Mouse (Mus musculus) embryonic facial prominence, embryonic 12.5 days (tissue): ENCODE measurements at regions not wholly inside any gene's neighbourhood (a gene's known extent, or its start where the extent isn't known, plus 50 kb on each side); places are given as distances from the start of the nearest gene placed in this dataset.

Experiments
- ATAC-seq: fragments of 200-750 bp; cut with Nextera tagmentation; 2 replicates; pipeline ENCODE4 v1.8.0; 2017; ENCODE audit not compliant: insufficient number of reproducible peaks, insufficient read depth, low FRiP score, low TSS enrichment
- H3K27ac ChIP-seq: fragments of 300-500 bp; sonication (generic); 2 replicates; pipeline ENCODE4 v1.5.1; 2016; ENCODE audit warnings: mild to moderate bottlenecking
- H3K27me3 ChIP-seq: fragments of 300-500 bp; sonication (generic); 2 replicates; pipeline ENCODE4 v1.6.1; 2016; ENCODE audit warnings: mild to moderate bottlenecking, moderate library complexity
- H3K36me3 ChIP-seq: fragments of 300-500 bp; sonication (generic); 2 replicates; pipeline ENCODE4 v1.6.1; 2016; ENCODE audit warnings: mild to moderate bottlenecking
- H3K4me1 ChIP-seq: fragments of 300-500 bp; sonication (generic); 2 replicates; pipeline ENCODE4 v1.6.1; 2016
- H3K4me2 ChIP-seq: fragments of 300-500 bp; sonication (generic); replicated peaks from 2 replicates; pipeline ENCODE4 v1.6.1; 2016; ENCODE audit warnings: mild to moderate bottlenecking, moderate library complexity
- H3K4me3 ChIP-seq: fragments of 300-500 bp; sonication (generic); 2 replicates; pipeline ENCODE4 v1.5.1; 2016; ENCODE audit warnings: mild to moderate bottlenecking
- H3K9ac ChIP-seq: fragments of 300-500 bp; sonication (generic); 2 replicates; pipeline ENCODE4 v1.6.1; 2016; ENCODE audit warnings: mild to moderate bottlenecking, moderate library complexity
- H3K9me3 ChIP-seq: fragments of 300-500 bp; sonication (generic); 2 replicates; pipeline ENCODE4 v1.6.1; 2016; ENCODE audit warnings: mild to moderate bottlenecking, moderate library complexity
- WGBS: fragments of 180-500 bp; shearing (Covaris S2); methylation state at CpG from one replicate; pipeline ENCODE4 v1.1.7; 2016; 5-methylcytosine and 5-hydroxymethylcytosine counted together

- Histone ChIP-seq H3K36me3 (no peaks in the 10 kb centered on the region), H3K4me3 (no peak overlapping the region), H3K9me3 (no peaks in the 10 kb centered on the region), H3K4me1 (peaks cover 4% of the 10 kb centered on the region; the same call in 1 of the 2 replicates), H3K9ac (no peak overlapping the region), H3K27me3 (peaks cover 13% of the 10 kb centered on the region; the same call in 1 of the 2 replicates), H3K4me2 (no peak overlapping the region), H3K27ac (no peak overlapping the region)
- no peak for ATAC-seq
- WGBS, result 1% methylated on average over 6 of the region's 6 CpGs
These were observed 70.5 kb upstream of the Hnrnpa3 start for GRCm38 (mm10) chr2:75588572-75588971.

GRCm38 (mm10) chr2:75589452-75589851 is 69.6 kb upstream of the Hnrnpa3 start:
- H3K4me1 ChIP-seq, result peaks cover 4% of the 10 kb centered on the region; the same call in 1 of the 2 replicates
- no peak for ATAC-seq
- peak overlapping the region; percentile 37 for H3K4me2 ChIP-seq
- 3% methylated on average over 19 of the region's 19 CpGs for WGBS
- no peaks in the 10 kb centered on the region for H3K36me3 ChIP-seq
- H3K27me3 ChIP-seq, result peaks cover 18% of the 10 kb centered on the region; the same call in 1 of the 2 replicates
- no peak overlapping the region for H3K27ac ChIP-seq
- H3K9ac ChIP-seq, result no peak overlapping the region
- no peaks in the 10 kb centered on the region for H3K9me3 ChIP-seq
- 0 out of 2 replicates have a peak overlapping the region, but pooled peaks have one; percentile 9 for H3K4me3 ChIP-seq

DNA sequence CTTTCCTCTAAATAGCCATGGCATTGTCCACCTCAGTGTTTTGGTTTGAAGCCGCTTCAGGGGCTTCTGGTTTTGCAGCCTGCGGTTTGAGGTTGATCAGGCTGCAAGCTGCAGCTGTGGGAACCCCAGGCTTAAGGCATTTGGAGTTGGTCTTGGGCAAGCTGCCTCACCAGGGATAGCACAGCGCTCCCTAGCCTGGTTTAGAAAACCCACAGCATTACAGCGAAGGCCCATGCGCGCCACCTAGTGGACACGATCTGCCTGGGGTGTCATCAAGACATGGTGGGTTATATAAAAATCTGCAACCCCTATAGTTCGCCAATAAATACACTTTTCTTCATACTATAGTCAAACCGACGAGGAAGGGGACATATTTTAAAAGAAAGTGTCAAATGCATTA is 68.9 kb upstream of the Hnrnpa3 start:
- H3K36me3 ChIP-seq, result no peaks in the 10 kb centered on the region
- no peak overlapping the region for H3K9ac ChIP-seq
- peaks cover 18% of the 10 kb centered on the region; the same call in 1 of the 2 replicates for H3K27me3 ChIP-seq
- peak overlapping the region; percentile 37; the same call in 1 of the 2 replicates for H3K4me2 ChIP-seq
- ATAC-seq, result no peak
- no peak overlapping the region for H3K27ac ChIP-seq
- H3K4me3 ChIP-seq, result no peak overlapping the region
- WGBS, result 3% methylated on average over 10 of the region's 10 CpGs
- H3K9me3 ChIP-seq, result no peaks in the 10 kb centered on the region
- peaks cover 4% of the 10 kb centered on the region; the same call in 1 of the 2 replicates for H3K4me1 ChIP-seq

GRCm38 (mm10) chr2:75600511-75600910 is 58.5 kb upstream of the Hnrnpa3 start:
- H3K9me3 ChIP-seq, result no peaks in the 10 kb centered on the region
- WGBS, result 76% methylated on average over 5 of the region's 5 CpGs
- H3K4me1 ChIP-seq, result no peaks in the 10 kb centered on the region
- H3K9ac ChIP-seq, result no peak overlapping the region
- H3K27ac ChIP-seq, result no peak overlapping the region
- no peak overlapping the region for H3K4me2 ChIP-seq
- no peaks in the 10 kb centered on the region for H3K36me3 ChIP-seq
- no peak overlapping the region for H3K4me3 ChIP-seq
- no peaks in the 10 kb centered on the region for H3K27me3 ChIP-seq
- ATAC-seq, result no peak

DNA sequence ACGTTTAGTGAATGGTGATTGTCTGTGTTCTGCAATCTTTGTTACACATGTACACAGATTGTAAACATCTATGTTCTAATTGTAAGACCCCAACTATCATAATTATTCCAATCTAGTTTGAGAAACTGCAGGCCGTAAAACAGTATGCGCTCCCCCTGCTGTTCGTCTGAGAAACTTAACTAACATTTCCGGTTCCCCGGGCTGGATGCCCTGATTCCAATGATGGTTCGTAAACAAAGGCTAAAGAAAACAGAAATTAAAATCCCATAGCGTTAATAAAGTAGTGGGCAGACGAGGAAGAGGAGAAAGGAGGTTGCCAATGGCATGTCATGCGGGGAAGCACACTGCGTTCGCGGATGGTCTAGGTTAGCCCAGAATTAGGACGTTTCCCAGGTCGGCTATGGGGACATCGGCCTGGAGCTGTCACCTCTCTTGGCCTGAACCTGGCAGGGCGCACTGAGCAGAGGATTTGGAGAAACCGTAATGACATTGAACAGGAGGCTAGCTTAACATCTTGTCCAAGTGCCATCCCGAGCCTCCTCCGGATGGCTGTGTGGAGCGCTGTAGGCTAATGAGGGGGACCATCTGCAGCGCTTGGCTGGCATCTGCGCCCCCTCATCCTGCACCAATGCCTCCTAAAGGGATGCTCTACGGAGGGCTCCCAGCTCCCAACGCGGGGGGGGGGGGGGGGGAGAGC is 55.7 kb upstream of the Hnrnpa3 start:
- H3K4me3 ChIP-seq, result peak overlapping the region; percentile 36
- no peaks in the 10 kb centered on the region for H3K4me1 ChIP-seq
- no peaks in the 10 kb centered on the region for H3K36me3 ChIP-seq
- peak overlapping the region; percentile 62 for H3K4me2 ChIP-seq
- no peak for ATAC-seq
- H3K9ac ChIP-seq, result peak overlapping the region; percentile 36; the same call in 1 of the 2 replicates
- no peak overlapping the region for H3K27ac ChIP-seq
- no peaks in the 10 kb centered on the region for H3K27me3 ChIP-seq
- no peaks in the 10 kb centered on the region for H3K9me3 ChIP-seq
- WGBS, result 8% methylated on average over 26 of the region's 26 CpGs

- H3K9me3 ChIP-seq, result 0 out of 2 replicates have a peak, but pooled peaks cover 2% of the 10 kb centered on the region
- H3K27ac ChIP-seq, result no peak overlapping the region
- no peaks in the 10 kb centered on the region for H3K36me3 ChIP-seq
- no peak overlapping the region for H3K4me3 ChIP-seq
- H3K9ac ChIP-seq, result no peak overlapping the region
- peaks cover 6% of the 10 kb centered on the region; the same call in 1 of the 2 replicates for H3K4me1 ChIP-seq
- H3K27me3 ChIP-seq, result peaks cover 4% of the 10 kb centered on the region
- ATAC-seq, result no peak
- H3K4me2 ChIP-seq, result no peak overlapping the region
- 2% methylated on average over 7 of the region's 7 CpGs for whole genome bisulfite sequencing
These were observed 53.4 kb upstream of the Hnrnpa3 start for GRCm38 (mm10) chr2:75605634-75606033.

DNA sequence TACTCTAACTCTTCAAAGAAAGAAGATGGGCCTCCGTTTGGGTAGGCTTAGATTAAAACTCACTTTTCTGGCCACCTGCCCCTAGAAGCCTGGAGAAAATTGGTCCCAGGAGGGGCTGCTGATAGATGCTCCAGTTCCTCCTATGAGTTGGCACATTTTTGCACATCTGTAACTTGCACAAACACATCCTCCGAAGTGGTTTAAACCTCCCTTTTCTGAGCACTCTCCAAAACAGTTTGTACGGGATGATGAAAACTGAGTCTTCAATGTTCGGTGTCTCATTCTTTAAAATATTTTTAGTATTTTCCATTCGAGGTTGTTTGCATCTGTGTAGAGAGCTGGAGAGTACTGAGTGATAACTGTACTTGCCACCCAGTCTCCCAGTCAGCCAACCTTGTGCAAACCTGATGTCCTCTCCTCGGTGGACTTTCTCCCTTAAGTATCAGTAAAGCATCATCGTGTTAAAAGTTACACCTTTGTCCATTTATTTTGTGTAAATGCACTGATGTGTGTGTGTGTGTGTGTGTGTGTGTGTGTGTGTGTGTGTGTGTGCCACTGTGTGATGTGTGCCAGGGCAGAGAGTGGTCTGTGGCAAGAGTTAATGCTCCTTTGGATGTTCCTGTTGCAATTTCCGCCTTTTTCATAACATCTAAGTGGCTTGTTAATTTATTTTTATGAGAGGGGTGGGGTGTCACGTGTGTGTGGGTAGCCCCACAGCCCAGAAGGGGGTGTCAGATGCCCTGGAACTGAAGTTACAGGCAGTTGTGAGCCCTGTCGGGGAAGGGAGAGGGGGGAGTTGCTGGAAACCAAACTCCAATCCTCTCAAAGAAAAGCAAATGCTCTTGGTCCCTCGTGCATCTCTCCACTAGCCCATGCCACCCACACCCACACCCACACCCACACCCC is 51.8 kb upstream of the Hnrnpa3 start:
- H3K4me2 ChIP-seq, result no peak overlapping the region
- no peak for ATAC-seq
- 65% methylated on average over 11 of the region's 11 CpGs for WGBS
- no peak overlapping the region for H3K27ac ChIP-seq
- H3K9ac ChIP-seq, result no peak overlapping the region
- no peaks in the 10 kb centered on the region for H3K36me3 ChIP-seq
- peaks cover 6% of the 10 kb centered on the region; the same call in 1 of the 2 replicates for H3K4me1 ChIP-seq
- H3K9me3 ChIP-seq, result 0 out of 2 replicates have a peak, but pooled peaks cover 2% of the 10 kb centered on the region
- H3K27me3 ChIP-seq, result peaks cover 4% of the 10 kb centered on the region
- H3K4me3 ChIP-seq, result no peak overlapping the region

DNA sequence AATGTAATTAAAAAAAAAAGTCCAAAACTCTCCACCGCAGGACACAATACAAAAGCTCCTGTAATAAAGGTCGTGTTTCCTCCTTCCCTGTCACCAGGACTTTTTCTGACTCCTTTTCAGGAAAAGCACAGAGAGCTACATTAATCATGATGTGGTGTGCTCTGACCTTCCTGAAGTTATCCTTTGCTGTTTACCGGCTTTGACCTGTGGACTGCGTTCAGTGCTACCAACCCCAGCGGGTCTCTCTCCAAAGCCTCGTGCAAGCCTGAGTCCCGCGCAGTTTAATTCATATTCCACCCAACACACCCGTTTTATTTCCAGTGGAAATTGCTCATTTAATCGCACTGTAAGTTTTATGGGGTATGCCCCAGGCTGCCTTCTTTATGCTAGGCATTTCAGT is 51.1 kb upstream of the Hnrnpa3 start:
- Histone ChIP-seq H3K4me3 (no peak overlapping the region), H3K4me2 (no peak overlapping the region), H3K9me3 (0 out of 2 replicates have a peak, but pooled peaks cover 2% of the 10 kb centered on the region), H3K36me3 (no peaks in the 10 kb centered on the region), H3K27me3 (peaks cover 4% of the 10 kb centered on the region), H3K9ac (no peak overlapping the region), H3K27ac (no peak overlapping the region), H3K4me1 (peaks cover 13% of the 10 kb centered on the region)
- 68% methylated on average over 10 of the region's 10 CpGs for WGBS
- ATAC-seq, result no peak

DNA sequence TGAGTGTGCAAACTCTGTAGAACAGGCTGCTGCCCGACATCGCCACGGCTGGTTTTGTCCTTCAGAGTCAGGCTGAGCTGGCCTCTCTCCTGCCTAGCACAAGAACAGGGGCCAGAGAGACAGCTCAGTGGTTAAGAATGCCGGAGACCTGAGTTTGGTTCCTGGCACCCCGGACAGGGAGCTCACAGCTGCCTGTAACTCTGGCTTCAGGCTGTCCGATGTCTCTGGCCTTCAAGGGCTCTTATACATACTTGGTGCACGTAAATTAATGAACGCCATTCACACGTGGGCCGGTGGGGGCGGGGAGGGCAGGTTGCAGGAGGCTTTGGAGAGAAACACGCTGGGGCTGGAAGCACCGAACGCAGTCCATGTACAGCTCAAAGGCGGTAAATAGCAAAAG is 50.6 kb upstream of the Hnrnpa3 start:
- Histone ChIP-seq H3K27ac (no peak overlapping the region), H3K4me1 (peaks cover 13% of the 10 kb centered on the region), H3K9ac (no peak overlapping the region), H3K9me3 (0 out of 2 replicates have a peak, but pooled peaks cover 2% of the 10 kb centered on the region), H3K27me3 (peaks cover 4% of the 10 kb centered on the region), H3K4me2 (no peak overlapping the region), H3K4me3 (no peak overlapping the region), H3K36me3 (no peaks in the 10 kb centered on the region)
- WGBS, result 47% methylated on average over 15 of the region's 15 CpGs
- ATAC-seq, result no peak

DNA sequence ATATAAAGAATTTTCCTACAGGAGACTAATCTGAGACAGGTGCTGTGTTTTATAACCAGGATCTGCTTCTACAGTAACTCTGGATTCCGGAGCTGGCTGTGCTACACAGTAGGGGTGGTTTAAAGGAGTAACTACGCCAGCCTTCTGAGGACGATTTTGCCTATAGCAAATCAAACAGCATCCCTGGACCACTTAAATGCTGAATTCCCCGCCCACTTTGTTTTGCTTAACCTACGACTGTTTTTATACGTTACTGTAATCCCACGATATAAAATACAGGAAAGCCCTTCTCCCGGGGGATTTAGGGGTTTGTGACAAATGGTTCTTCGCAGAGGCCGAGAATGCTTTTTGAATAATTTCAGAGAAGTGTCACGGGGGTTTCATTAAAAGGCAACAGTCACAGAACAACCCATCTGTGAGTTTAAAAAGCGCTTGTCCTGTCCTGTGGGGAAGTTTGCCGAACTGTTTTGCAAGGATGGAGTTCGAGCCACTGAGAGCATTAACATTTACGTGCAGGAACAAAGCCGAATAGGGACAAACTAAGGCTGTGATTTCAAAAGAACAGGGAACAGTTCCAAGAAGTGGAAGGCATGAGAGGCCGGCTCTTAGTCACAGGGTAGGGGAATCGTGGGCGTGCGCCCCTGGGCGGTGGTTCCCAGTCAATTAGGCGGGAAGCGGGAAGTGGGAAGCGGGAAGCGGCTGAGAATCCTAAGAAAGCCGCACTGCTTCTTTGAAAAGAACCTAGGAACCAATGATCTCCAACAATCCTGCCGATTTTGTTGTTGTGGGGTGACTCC is 49.7 kb upstream of the Hnrnpa3 start:
- ATAC-seq, result no peak
- 13% methylated on average over 27 of the region's 27 CpGs for WGBS
- Histone ChIP-seq H3K9me3 (0 out of 2 replicates have a peak, but pooled peaks cover 2% of the 10 kb centered on the region), H3K27ac (no peak overlapping the region), H3K36me3 (no peaks in the 10 kb centered on the region), H3K4me1 (peaks cover 13% of the 10 kb centered on the region), H3K4me2 (peak overlapping the region; percentile 52), H3K4me3 (peak overlapping the region; percentile 30), H3K27me3 (peaks cover 4% of the 10 kb centered on the region), H3K9ac (peak overlapping the region; percentile 37)
